Mouse (Mus musculus) forebrain, embryonic 16.5 days (tissue): Measurements from ENCODE around the gene Zcrb1. TPM values are rescaled to one million over a fixed set of nuclear protein-coding genes. Genes with fewer than 3 reads are reported as not detected.
A peak's percentile ranks its signal among the peaks of the same experiment; 100 is the strongest.

ENCODE experiments used
- ATAC-seq: fragments of 200-750 bp; cut with Nextera tagmentation; 2 replicates; pipeline ENCODE4 v1.8.0; 2017; ENCODE audit warnings: mild to moderate bottlenecking, moderate library complexity
- H3K27ac ChIP-seq: fragments of 300-500 bp; sonication (generic); 2 replicates; pipeline ENCODE4 v1.5.1; 2014; ENCODE audit warnings: low read length, control low read depth
- H3K27me3 ChIP-seq: fragments of 300-500 bp; sonication (generic); replicated peaks from 2 replicates; pipeline ENCODE4 v1.6.1; 2014; ENCODE audit warnings: low read length; ENCODE audit not compliant: control insufficient read depth, insufficient read depth
- H3K36me3 ChIP-seq: fragments of 300-500 bp; sonication (generic); 2 replicates; pipeline ENCODE4 v1.6.1; 2014; ENCODE audit not compliant: control insufficient read depth, insufficient read depth
- H3K4me1 ChIP-seq: fragments of 300-500 bp; sonication (generic); replicated peaks from 2 replicates; pipeline ENCODE4 v1.6.1; 2014; ENCODE audit warnings: low read length; ENCODE audit not compliant: control insufficient read depth, insufficient read depth
- H3K4me2 ChIP-seq: fragments of 300-500 bp; sonication (generic); 2 replicates; pipeline ENCODE4 v1.6.1; 2014; ENCODE audit warnings: mild to moderate bottlenecking, low read length, control low read depth
- H3K4me3 ChIP-seq: fragments of 300-500 bp; sonication (generic); replicated peaks from 2 replicates; pipeline ENCODE4 v1.5.1; 2014; ENCODE audit warnings: mild to moderate bottlenecking, low read length, control low read depth
- H3K9ac ChIP-seq: fragments of 300-500 bp; sonication (generic); replicated peaks from 2 replicates; pipeline ENCODE4 v1.6.1; 2014; ENCODE audit warnings: low read depth, low read length, control low read depth
- H3K9me3 ChIP-seq: fragments of 300-500 bp; sonication (generic); 2 replicates; pipeline ENCODE4 v1.6.1; 2016; ENCODE audit warnings: low read length; ENCODE audit not compliant: control insufficient read depth
- WGBS: fragments of 180-500 bp; shearing (Covaris S2); extraction: QIAGEN DNeasy Blood & Tissue Kit; methylation state at CpG from one replicate; pipeline ENCODE4 v1.1.7; 2014; 5-methylcytosine and 5-hydroxymethylcytosine counted together
- polyA plus RNA-seq: library from polyadenylated mRNA; unstranded; fragments of >200 nt; fragmentation: Nextera tagmentation; extraction: Ambion mirVana; gene quantifications from 2 replicates; pipeline ENCODE4 v1.2.1, GENCODE M21; 2015

Zcrb1 gene
- polyA plus RNA-seq, 1 experiment from 2014 or later = 155 TPM

GRCm38 (mm10) chr15:93414456-93414855 lies 16.3 kb upstream of the Zcrb1 start:
- H3K4me1 ChIP-seq = no peaks in the 10 kb centered on the region
- H3K36me3 ChIP-seq = no peaks in the 10 kb centered on the region
- H3K27me3 ChIP-seq = no peaks in the 10 kb centered on the region
- no peak for ATAC-seq
- H3K4me2 ChIP-seq = no peak overlapping the region
- H3K9ac ChIP-seq = no peak overlapping the region
- no peak overlapping the region for H3K4me3 ChIP-seq
- 91% methylated on average over 9 of the region's 9 CpGs for WGBS
- no peak overlapping the region for H3K27ac ChIP-seq
- H3K9me3 ChIP-seq = no peaks in the 10 kb centered on the region

- H3K4me3 ChIP-seq = no peak overlapping the region
- H3K9me3 ChIP-seq = no peaks in the 10 kb centered on the region
- no peak overlapping the region for H3K9ac ChIP-seq
- H3K36me3 ChIP-seq = no peaks in the 10 kb centered on the region
- no peaks in the 10 kb centered on the region for H3K27me3 ChIP-seq
- no peak overlapping the region for H3K27ac ChIP-seq
- H3K4me1 ChIP-seq = no peaks in the 10 kb centered on the region
- 95% methylated on average over 3 of the region's 3 CpGs for WGBS
- no peak for ATAC-seq
- H3K4me2 ChIP-seq = no peak overlapping the region
Measured at GRCm38 (mm10) chr15:93412445-93412844, 14.3 kb upstream of the Zcrb1 start.

- 96% methylated on average over 5 of the region's 5 CpGs for WGBS
- no peaks in the 10 kb centered on the region for H3K9me3 ChIP-seq
- H3K36me3 ChIP-seq = peaks cover 2% of the 10 kb centered on the region; the same call in 1 of the 2 replicates
- no peak overlapping the region for H3K27ac ChIP-seq
- no peak overlapping the region for H3K9ac ChIP-seq
- no peaks in the 10 kb centered on the region for H3K27me3 ChIP-seq
- no peak overlapping the region for H3K4me3 ChIP-seq
- H3K4me1 ChIP-seq = no peaks in the 10 kb centered on the region
- no peak for ATAC-seq
- H3K4me2 ChIP-seq = no peak overlapping the region
Measured at GRCm38 (mm10) chr15:93406492-93406891, 8.4 kb upstream of the Zcrb1 start.

GRCm38 (mm10) chr15:93405446-93405986 lies 7.4 kb upstream of the Zcrb1 start:
- no peak overlapping the region for H3K4me2 ChIP-seq
- no peaks in the 10 kb centered on the region for H3K9me3 ChIP-seq
- H3K27me3 ChIP-seq = no peaks in the 10 kb centered on the region
- H3K4me3 ChIP-seq = no peak overlapping the region
- no peak overlapping the region for H3K9ac ChIP-seq
- WGBS = 95% methylated on average over 7 of the region's 7 CpGs
- H3K36me3 ChIP-seq = peaks cover 2% of the 10 kb centered on the region; the same call in 1 of the 2 replicates
- peaks cover 3% of the 10 kb centered on the region; the same call in 1 of the 2 replicates for H3K4me1 ChIP-seq
- no peak for ATAC-seq
- H3K27ac ChIP-seq = no peak overlapping the region

GRCm38 (mm10) chr15:93404849-93405248 lies 6.7 kb upstream of the Zcrb1 start:
- no peaks in the 10 kb centered on the region for H3K27me3 ChIP-seq
- no peak for ATAC-seq
- no peak overlapping the region for H3K27ac ChIP-seq
- H3K4me1 ChIP-seq = peaks cover 6% of the 10 kb centered on the region
- no peak overlapping the region for H3K4me2 ChIP-seq
- H3K9me3 ChIP-seq = no peaks in the 10 kb centered on the region
- no peak overlapping the region for H3K4me3 ChIP-seq
- H3K9ac ChIP-seq = no peak overlapping the region
- H3K36me3 ChIP-seq = peaks cover 2% of the 10 kb centered on the region; the same call in 1 of the 2 replicates

GRCm38 (mm10) chr15:93402730-93403129 lies 4.6 kb upstream of the Zcrb1 start:
- peaks cover 17% of the 10 kb centered on the region for H3K4me1 ChIP-seq
- H3K9ac ChIP-seq = no peak overlapping the region
- no peak overlapping the region for H3K4me3 ChIP-seq
- H3K36me3 ChIP-seq = peaks cover 2% of the 10 kb centered on the region; the same call in 1 of the 2 replicates
- no peak overlapping the region for H3K4me2 ChIP-seq
- no peak for ATAC-seq
- no peaks in the 10 kb centered on the region for H3K27me3 ChIP-seq
- H3K9me3 ChIP-seq = no peaks in the 10 kb centered on the region
- H3K27ac ChIP-seq = no peak overlapping the region
- 98% methylated on average over 2 of the region's 2 CpGs for WGBS

- no peaks in the 10 kb centered on the region for H3K27me3 ChIP-seq
- H3K4me1 ChIP-seq = peaks cover 26% of the 10 kb centered on the region
- no peaks in the 10 kb centered on the region for H3K9me3 ChIP-seq
- no peak overlapping the region for H3K27ac ChIP-seq
- no peak for ATAC-seq
- no peak overlapping the region for H3K4me3 ChIP-seq
- H3K9ac ChIP-seq = no peak overlapping the region
- H3K4me2 ChIP-seq = no peak overlapping the region
- H3K36me3 ChIP-seq = no peaks in the 10 kb centered on the region; the same call in 1 of the 2 replicates
- WGBS = 80% methylated on average over 4 of the region's 4 CpGs
Measured at GRCm38 (mm10) chr15:93401446-93401845, 3.3 kb upstream of the Zcrb1 start.

- Histone ChIP-seq H3K4me1 (peaks cover 30% of the 10 kb centered on the region), H3K4me2 (peak overlapping the region; percentile 84), H3K9me3 (no peaks in the 10 kb centered on the region), H3K27ac (peak overlapping the region; percentile 90), H3K4me3 (peak overlapping the region; percentile 95), H3K36me3 (peaks cover 5% of the 10 kb centered on the region; the same call in 1 of the 2 replicates), H3K27me3 (no peaks in the 10 kb centered on the region), H3K9ac (peak overlapping the region; percentile 91)
- ATAC-seq = no peak; the same call in 1 of the 2 replicates
- WGBS = 2% methylated on average over 36 of the region's 36 CpGs
Measured at GRCm38 (mm10) chr15:93398699-93399540, 786 bp upstream of the Zcrb1 start.

GRCm38 (mm10) chr15:93397269-93397668 lies 865 bp downstream of the Zcrb1 start:
- 1% methylated on average over 11 of the region's 11 CpGs for WGBS
- Histone ChIP-seq H3K4me3 (peak overlapping the region; percentile 95), H3K9me3 (no peaks in the 10 kb centered on the region), H3K27ac (no peak overlapping the region), H3K9ac (peak overlapping the region; percentile 91), H3K36me3 (peaks cover 16% of the 10 kb centered on the region; the same call in 1 of the 2 replicates), H3K27me3 (no peaks in the 10 kb centered on the region), H3K4me2 (peak overlapping the region; percentile 79), H3K4me1 (peaks cover 30% of the 10 kb centered on the region)
- ATAC-seq = no peak
